Mouse (Mus musculus): ENCODE measurements at regions not wholly inside any gene's neighbourhood (a gene's known extent, or its start where the extent isn't known, plus 50 kb on each side); places are given as distances from the start of the nearest gene placed in this dataset.

GRCm38 (mm10) chr12:31185933-31186845 is 54.4 kb upstream of the Gm6993 start:
- H3K9me3 ChIP-seq (ENCODE audit: control insufficient read depth, low read length), result no peaks in the 10 kb centered on the region
- H3K27me3 ChIP-seq (replicated peaks; ENCODE audit: control insufficient read depth, insufficient read depth, low read length), result no peaks in the 10 kb centered on the region
- no peak overlapping the region for H3K4me3 ChIP-seq (ENCODE audit: low read length)
- no peaks in the 10 kb centered on the region for H3K36me3 ChIP-seq (ENCODE audit: control insufficient read depth, insufficient read depth, low read length)
- H3K4me2 ChIP-seq (ENCODE audit: low read length), result no peak overlapping the region
- H3K27ac ChIP-seq (ENCODE audit: low read depth, low read length), result no peak overlapping the region
- ATAC-seq, result no peak
- WGBS, result 77% methylated on average over 8 of the region's 8 CpGs
- H3K4me1 ChIP-seq (ENCODE audit: control insufficient read depth, insufficient read depth, low read depth, low read length), result peaks cover 5% of the 10 kb centered on the region
- H3K9ac ChIP-seq (ENCODE audit: low read depth, low read length), result no peak overlapping the region

GRCm38 (mm10) chr12:31188011-31188576 is 52.5 kb upstream of the Gm6993 start:
- Histone ChIP-seq H3K27me3 (replicated peaks; ENCODE audit: control insufficient read depth, insufficient read depth, low read length) (no peaks in the 10 kb centered on the region), H3K4me2 (ENCODE audit: low read length) (no peak overlapping the region), H3K9me3 (ENCODE audit: control insufficient read depth, low read length) (no peaks in the 10 kb centered on the region), H3K4me3 (ENCODE audit: low read length) (no peak overlapping the region), H3K27ac (ENCODE audit: low read depth, low read length) (no peak overlapping the region), H3K36me3 (ENCODE audit: control insufficient read depth, insufficient read depth, low read length) (no peaks in the 10 kb centered on the region), H3K4me1 (ENCODE audit: control insufficient read depth, insufficient read depth, low read depth, low read length) (peaks cover 9% of the 10 kb centered on the region), H3K9ac (ENCODE audit: low read depth, low read length) (no peak overlapping the region)
- WGBS, result 94% methylated on average over 2 of the region's 2 CpGs
- ATAC-seq, result no peak

- Histone ChIP-seq H3K36me3 (ENCODE audit: control insufficient read depth, insufficient read depth, low read length) (no peaks in the 10 kb centered on the region), H3K4me3 (ENCODE audit: low read length) (no peak overlapping the region), H3K9me3 (ENCODE audit: control insufficient read depth, low read length) (no peaks in the 10 kb centered on the region), H3K27ac (ENCODE audit: low read depth, low read length) (no peak overlapping the region), H3K4me1 (ENCODE audit: control insufficient read depth, insufficient read depth, low read depth, low read length) (peaks cover 7% of the 10 kb centered on the region; the same call in 1 of the 2 replicates), H3K27me3 (replicated peaks; ENCODE audit: control insufficient read depth, insufficient read depth, low read length) (no peaks in the 10 kb centered on the region), H3K4me2 (ENCODE audit: low read length) (no peak overlapping the region), H3K9ac (ENCODE audit: low read depth, low read length) (no peak overlapping the region)
- WGBS, result 88% methylated on average over 4 of the region's 4 CpGs
- no peak for ATAC-seq
These were observed 50.3 kb upstream of the Gm6993 start for GRCm38 (mm10) chr12:31190265-31190664.
